Comparison of ENCODE assay signal across 9 mouse cellular contexts in the genomic region with DNA sequence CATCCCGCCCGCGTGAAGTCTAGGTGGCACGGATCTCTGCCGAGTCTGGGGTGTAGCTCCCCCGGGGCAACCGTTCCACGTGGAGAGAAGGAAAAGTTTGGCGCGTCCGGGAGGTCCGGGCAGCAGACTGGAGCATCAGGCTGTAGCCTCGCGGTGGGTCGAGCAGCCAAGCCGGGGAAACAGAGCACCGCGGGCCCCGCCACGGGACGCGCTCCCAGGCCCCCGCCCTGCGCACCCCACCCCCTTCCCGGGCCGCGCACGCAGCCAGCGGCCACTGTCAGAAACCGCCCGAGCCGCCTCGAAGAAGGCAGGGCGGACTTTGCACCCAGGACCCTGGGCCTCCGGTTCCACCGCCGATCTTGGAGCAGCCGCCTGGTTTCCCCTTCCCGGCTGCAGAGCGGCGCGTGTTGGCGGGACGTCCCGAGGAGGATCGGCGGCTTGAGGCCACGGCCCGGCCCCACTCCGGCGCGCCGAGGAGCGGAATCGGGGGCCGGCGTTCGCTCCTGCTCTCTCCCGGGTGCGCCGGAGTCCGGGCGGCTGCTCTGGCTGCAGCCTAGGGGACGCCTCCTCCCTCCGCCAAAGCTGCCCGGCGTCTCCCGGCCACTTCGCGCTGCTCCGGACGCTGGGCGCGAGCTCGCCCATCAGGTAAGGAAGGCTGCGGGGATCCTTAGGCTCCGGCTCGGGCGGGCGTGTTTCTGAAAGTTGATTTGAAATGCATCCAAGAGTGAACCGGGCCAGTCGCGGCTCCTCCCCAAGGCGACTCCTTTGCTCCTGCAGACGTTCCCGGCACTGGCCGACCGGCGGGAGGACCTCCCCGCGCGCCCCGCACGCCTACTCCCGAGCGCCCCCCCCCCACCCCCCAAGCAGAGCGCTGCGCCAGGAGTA. TPM values are rescaled to one million over a fixed set of nuclear protein-coding genes. Genes with fewer than 3 reads are reported as not detected.
DNase-seq lines count a peak whose midpoint lies in the region; ATAC-seq lines count a peak whose summit lies in the region.
"Had no signal": no experiment of that assay in that cellular context is flagged by ENCODE, and none has a peak within 500 bp of the region (broad histone marks: within the 10 kb centered on the region; RNA-seq: fewer than 3 reads in every experiment).

No protein-coding gene starts in this region.

- peak overlapping the region; percentile 79 for H3K27ac ChIP-seq in forebrain, embryonic 10.5 days
- 0 out of 2 replicates have a peak overlapping the region, but pooled peaks have one; percentile 12 for H3K27ac ChIP-seq in hindbrain, embryonic 13.5 days
- H3K27ac ChIP-seq in limb, embryonic 15.5 days, result no peak overlapping the region
- no peak overlapping the region for H3K27ac ChIP-seq in neural tube, embryonic 12.5 days

- peaks cover 40% of the 10 kb centered on the region for H3K4me1 ChIP-seq in forebrain, embryonic 10.5 days
- peaks cover 31% of the 10 kb centered on the region for H3K4me1 ChIP-seq in hindbrain, embryonic 13.5 days (replicated peaks)
- H3K4me1 ChIP-seq in limb, embryonic 15.5 days, result peaks cover 32% of the 10 kb centered on the region
- H3K4me1 ChIP-seq in neural tube, embryonic 12.5 days, result peaks cover 24% of the 10 kb centered on the region

- peak overlapping the region; percentile 67 for H3K4me2 ChIP-seq in hindbrain, embryonic 13.5 days
- peak overlapping the region; percentile 97 for H3K4me2 ChIP-seq in limb, embryonic 15.5 days
- peak overlapping the region; percentile 86 for H3K4me2 ChIP-seq in neural tube, embryonic 12.5 days (replicated peaks)

- WGBS in forebrain, embryonic 10.5 days, result under 1% methylated on average over 98 of the region's 98 CpGs
- under 1% methylated on average over 74 of the region's 98 CpGs for WGBS in hindbrain, embryonic 13.5 days
- under 1% methylated on average over 80 of the region's 98 CpGs for whole genome bisulfite sequencing in limb, embryonic 15.5 days
- WGBS in neural tube, embryonic 12.5 days, result 0% methylated on average over 91 of the region's 98 CpGs

- peak overlapping the region; percentile 56 for H3K4me3 ChIP-seq in forebrain, embryonic 10.5 days
- H3K4me3 ChIP-seq in hindbrain, embryonic 13.5 days, result peak overlapping the region; percentile 44
- peak overlapping the region; percentile 53 for H3K4me3 ChIP-seq in limb, embryonic 15.5 days
- peak overlapping the region; percentile 43 for H3K4me3 ChIP-seq in neural tube, embryonic 12.5 days
- H3K4me3 ChIP-seq: megakaryocyte, embryonic 14.5 days had no signal

- H3K27me3 ChIP-seq in forebrain, embryonic 10.5 days (ENCODE audit: poor library complexity, severe bottlenecking), result peaks cover 82% of the 10 kb centered on the region
- H3K27me3 ChIP-seq in hindbrain, embryonic 13.5 days, result peaks cover 79% of the 10 kb centered on the region
- peaks cover 76% of the 10 kb centered on the region for H3K27me3 ChIP-seq in limb, embryonic 15.5 days
- peaks cover 76% of the 10 kb centered on the region for H3K27me3 ChIP-seq in neural tube, embryonic 12.5 days (replicated peaks)

- peak overlapping the region; percentile 66 for H3K9ac ChIP-seq in hindbrain, embryonic 13.5 days
- H3K9ac ChIP-seq in limb, embryonic 15.5 days, result peak overlapping the region; percentile 26
- H3K9ac ChIP-seq in neural tube, embryonic 12.5 days, result peak overlapping the region; percentile 51

- H3K36me3 ChIP-seq in forebrain, embryonic 10.5 days (replicated peaks), result no peaks in the 10 kb centered on the region
- no peaks in the 10 kb centered on the region for H3K36me3 ChIP-seq in hindbrain, embryonic 13.5 days
- H3K36me3 ChIP-seq in limb, embryonic 15.5 days, result no peaks in the 10 kb centered on the region
- H3K36me3 ChIP-seq in neural tube, embryonic 12.5 days, result no peaks in the 10 kb centered on the region

- peaks cover 9% of the 10 kb centered on the region; the same call in 1 of the 2 replicates for H3K9me3 ChIP-seq in forebrain, embryonic 10.5 days
- H3K9me3 ChIP-seq in hindbrain, embryonic 13.5 days, result peaks cover 4% of the 10 kb centered on the region; the same call in 1 of the 2 replicates
- no peaks in the 10 kb centered on the region for H3K9me3 ChIP-seq in limb, embryonic 15.5 days
- H3K9me3 ChIP-seq in neural tube, embryonic 12.5 days, result peaks cover 4% of the 10 kb centered on the region

- peak; percentile 55 for ATAC-seq in hindbrain, embryonic 13.5 days (ENCODE audit: low FRiP score)
- ATAC-seq in limb, embryonic 15.5 days (ENCODE audit: insufficient number of reproducible peaks, low FRiP score, low TSS enrichment, low read depth), result peak; percentile 49; the same call in 1 of the 2 replicates
- ATAC-seq in neural tube, embryonic 12.5 days (ENCODE audit: low FRiP score, low read depth), result peak; percentile 55
- ATAC-seq in frontal cortex, adult (ENCODE audit: low TSS enrichment), result no peak

- DNase-seq in ovary, postnatal 14 days (ENCODE audit: low spot score), result peak; percentile 11
- no peak for DNase-seq in ovary, postnatal 10 days (ENCODE audit: low spot score)
- DNase-seq in forebrain, embryonic 10.5 days (ENCODE audit: extremely low spot score, low spot score), result peak; percentile 66
- no peak for DNase-seq in frontal cortex, postnatal 36 days (ENCODE audit: low spot score in 2 of 2)

RNA-seq across cellular contexts. Expression of gene Lmx1a, which starts 0.4 kb away (rescaled TPM):
- polyA plus RNA-seq in forebrain, embryonic 10.5 days (2016; fragmentation: Nextera tagmentation; extraction: Ambion mirVana), result 5.4 and 6.3 TPM in 2 replicates
- polyA plus RNA-seq in hindbrain, embryonic 13.5 days (2015; fragmentation: Nextera tagmentation; extraction: Ambion mirVana), result 9.2 and 10.1 TPM in 2 replicates
- 0.56 and 0.61 TPM in 2 replicates for polyA plus RNA-seq in limb, embryonic 15.5 days (2015; fragmentation: Nextera tagmentation; extraction: Ambion mirVana)
- 2.1 and 2.3 TPM in 2 replicates for polyA plus RNA-seq in neural tube, embryonic 12.5 days (2016; fragmentation: Nextera tagmentation; extraction: Ambion mirVana)

Comparison
In these comparisons a context has a peak if more than half of its experiments do, and no peak if none do; other contexts are left out.
1. DNase-seq: peak in ovary, postnatal 14 days (single experiment) and forebrain, embryonic 10.5 days (single experiment); none in ovary, postnatal 10 days (single experiment) and frontal cortex, postnatal 36 days (0 of 2).
2. H3K27ac ChIP-seq: peak in forebrain, embryonic 10.5 days (single experiment) and hindbrain, embryonic 13.5 days (single experiment); none in limb, embryonic 15.5 days (single experiment) and neural tube, embryonic 12.5 days (single experiment).
3. Peak in every context shown above with its lines, with median percentiles within 50 percentile points of each other: H3K4me3 ChIP-seq, H3K4me2 ChIP-seq and H3K9ac ChIP-seq.